Mouse (Mus musculus): ENCODE data around the gene 4933411K16Rik.

GRCm38 (mm10) chr19:42034881-42035455 lies 17.1 kb upstream of the 4933411K16Rik start:
- no peak for TF ChIP-seq CTCF (IDR thresholded peaks at IDR 0.05; ENCODE audit: low read depth)
- no peak for TF ChIP-seq EP300 (optimal IDR thresholded peaks at IDR 0.05)

Measured in stomach, postnatal 0 days (tissue).